Mouse (Mus musculus) brown adipose tissue, adult 24 weeks (tissue): ENCODE measurements around the gene Sh3gl1. TPM values are rescaled to one million over a fixed set of nuclear protein-coding genes. Genes with fewer than 3 reads are reported as not detected.

ENCODE experiments used
- H3K27ac ChIP-seq: fragments of 200-500 bp; replicated peaks from 2 replicates; pipeline ENCODE4 v1.5.1; 2012; ENCODE audit warnings: low read depth, mild to moderate bottlenecking, low read length
- H3K4me1 ChIP-seq: fragments of 200-500 bp; 2 replicates; pipeline ENCODE4 v1.6.1; 2012; ENCODE audit warnings: low read length, mixed read lengths; ENCODE audit not compliant: control insufficient read depth, insufficient read depth, insufficient read length
- H3K4me3 ChIP-seq: fragments of 200-500 bp; 2 replicates; pipeline ENCODE4 v1.5.1; 2012; ENCODE audit warnings: low read depth, mild to moderate bottlenecking, low read length, moderate library complexity; ENCODE audit not compliant: insufficient read depth
- polyA plus RNA-seq: library from polyadenylated mRNA; stranded (reverse); fragments of >200 nt; gene quantifications from 2 replicates; pipeline ENCODE4 v1.2.4, GENCODE M21; 2012; ENCODE audit not compliant: missing spikeins, insufficient read depth, insufficient read length

Sh3gl1 gene
- polyA plus RNA-seq, 1 experiment: 14.0 TPM

GRCm38 (mm10) chr17:56003000-56003399, 33.4 kb downstream of the Sh3gl1 start:
- no peak overlapping the region for H3K27ac ChIP-seq
- H3K4me3 ChIP-seq: no peak overlapping the region
- H3K4me1 ChIP-seq: no peaks in the 10 kb centered on the region

GRCm38 (mm10) chr17:55999794-56000499, 36.5 kb downstream of the Sh3gl1 start:
- Histone ChIP-seq H3K4me1 (no peaks in the 10 kb centered on the region; the same call in 1 of the 2 replicates), H3K4me3 (no peak overlapping the region), H3K27ac (no peak overlapping the region)

- Histone ChIP-seq H3K27ac (no peak overlapping the region), H3K4me3 (no peak overlapping the region), H3K4me1 (no peaks in the 10 kb centered on the region; the same call in 1 of the 2 replicates)
Measured at GRCm38 (mm10) chr17:55996007-55996406, 40.4 kb downstream of the Sh3gl1 start.

DNA sequence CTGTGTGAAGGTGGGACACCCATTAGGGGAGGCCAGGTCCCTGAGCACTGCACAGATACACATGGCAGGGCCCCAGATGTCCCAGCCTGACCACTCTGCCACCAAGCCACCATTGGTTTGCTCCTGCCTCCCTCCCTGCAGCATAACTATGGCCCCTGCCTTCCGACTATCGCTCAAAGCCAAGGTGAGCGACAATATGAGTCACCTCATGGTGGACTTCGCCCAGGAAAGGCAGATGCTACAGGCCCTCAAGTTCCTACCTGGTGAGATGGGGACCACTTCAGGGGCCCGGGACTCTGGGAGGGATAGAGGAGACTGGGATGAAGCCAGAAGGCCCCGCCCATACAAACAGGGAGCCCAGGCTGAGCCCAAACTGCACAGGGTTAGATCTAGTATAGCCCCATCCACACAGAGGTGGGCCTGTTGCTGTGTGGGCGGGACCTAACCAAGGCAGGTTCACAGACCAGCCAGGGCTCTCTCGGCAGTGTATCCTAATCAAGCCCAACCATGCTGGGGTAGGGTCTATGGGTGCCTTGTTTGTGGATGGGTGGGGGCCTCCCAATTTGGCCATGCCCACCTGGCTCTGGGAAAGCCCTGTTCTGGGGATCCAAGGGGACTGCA, 46.0 kb downstream of the Sh3gl1 start:
- H3K4me1 ChIP-seq: no peaks in the 10 kb centered on the region
- no peak overlapping the region for H3K4me3 ChIP-seq
- H3K27ac ChIP-seq: no peak overlapping the region

DNA sequence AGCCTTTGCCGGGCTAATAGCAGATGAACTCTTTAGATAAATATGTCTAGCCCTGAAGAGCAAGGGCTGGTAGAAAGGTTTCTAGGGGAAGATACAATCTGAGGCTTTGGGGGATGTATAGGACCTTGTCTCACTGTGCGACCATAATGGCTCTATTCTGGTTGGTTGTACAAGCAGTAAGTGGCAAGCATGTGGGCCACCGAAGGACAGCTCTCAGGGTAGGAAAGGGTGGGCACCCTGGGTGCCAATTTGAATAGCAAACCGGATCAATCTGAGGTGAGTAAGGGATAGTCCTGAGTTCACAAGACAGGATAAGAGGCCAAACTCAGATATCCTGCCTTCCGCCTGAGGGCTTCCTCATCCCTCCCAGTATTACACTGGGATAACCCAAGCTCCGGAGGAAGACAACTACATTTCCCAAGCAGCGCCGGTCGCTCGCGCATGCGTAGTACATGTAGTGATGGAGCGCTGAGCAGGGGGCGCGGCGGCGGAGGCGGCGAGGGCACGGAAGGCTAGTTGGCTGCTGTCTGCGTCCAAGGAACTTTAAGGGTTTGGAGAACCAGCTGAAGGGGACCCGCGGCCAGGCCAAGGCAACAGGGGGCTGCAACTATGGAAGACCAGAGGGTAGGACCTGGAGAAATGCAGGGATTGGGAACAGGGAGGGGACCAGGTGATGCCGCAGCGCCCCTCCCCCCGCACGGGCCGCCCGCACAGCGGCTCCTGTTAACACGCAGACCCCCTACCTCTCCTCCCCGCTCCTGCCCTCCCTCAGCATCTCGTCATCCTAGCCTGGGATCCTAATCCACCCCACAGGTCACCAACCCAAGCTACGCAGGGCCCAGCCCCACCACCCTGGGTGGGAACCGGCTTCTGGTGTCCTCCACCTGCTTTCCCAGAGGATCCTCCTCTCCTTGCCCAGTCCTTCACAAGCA, 50.1 kb downstream of the Sh3gl1 start, which contains the start of gene Fsd1:
Gene Fsd1 (plus strand): TSS at position 480 of the 932 bp plus-strand sequence.
- no peak within 1 kb of the TSS for H3K4me3 ChIP-seq
- H3K27ac ChIP-seq: no peak within 1 kb of the TSS
- no peaks in the 10 kb centered on the region for H3K4me1 ChIP-seq

DNA sequence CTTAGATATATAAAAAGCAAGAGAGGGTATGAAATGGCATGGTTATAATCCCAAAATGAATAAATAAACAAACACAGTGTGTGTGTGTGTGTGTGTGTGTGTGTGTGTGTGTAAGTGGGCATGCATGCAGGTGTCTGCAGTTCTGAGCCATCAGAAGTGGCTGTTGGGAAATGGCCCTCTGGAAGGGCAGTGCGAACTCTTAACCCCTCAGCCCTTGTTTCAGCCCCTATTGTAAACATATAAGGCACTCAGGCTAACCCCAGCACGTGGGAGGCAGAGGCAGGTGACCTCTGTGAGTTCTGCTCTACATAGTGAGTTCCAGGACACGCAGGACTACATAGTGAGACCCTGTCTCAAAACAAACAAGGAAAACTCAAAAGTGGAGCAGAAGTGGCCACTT, 59.1 kb downstream of the Sh3gl1 start:
- no peak overlapping the region for H3K4me3 ChIP-seq
- no peaks in the 10 kb centered on the region for H3K4me1 ChIP-seq
- no peak overlapping the region for H3K27ac ChIP-seq

- Histone ChIP-seq H3K4me1 (no peaks in the 10 kb centered on the region), H3K27ac (no peak overlapping the region), H3K4me3 (no peak overlapping the region)
Measured at GRCm38 (mm10) chr17:55976255-55976862, 60.1 kb downstream of the Sh3gl1 start.

DNA sequence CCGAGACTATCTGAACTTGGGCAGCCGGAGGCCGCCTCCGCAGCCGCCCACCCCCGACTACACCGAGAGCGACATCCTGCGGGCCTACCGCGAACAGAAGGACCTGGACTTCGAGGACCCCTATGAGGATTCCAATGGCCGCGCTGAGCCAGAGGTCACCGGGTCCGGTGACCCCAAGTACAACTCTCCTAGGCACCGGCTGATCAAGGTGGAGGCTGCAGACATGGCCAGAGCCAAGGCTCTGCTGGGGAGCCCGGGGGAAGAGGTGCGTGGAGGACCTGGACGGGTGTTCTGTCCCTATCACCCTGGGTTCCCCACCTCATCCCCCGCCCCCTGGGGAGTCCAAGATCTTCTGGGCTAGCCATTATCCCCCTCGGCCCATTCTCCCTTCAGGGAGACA, 65.0 kb downstream of the Sh3gl1 start:
- no peak overlapping the region for H3K27ac ChIP-seq
- H3K4me3 ChIP-seq: no peak overlapping the region

GRCm38 (mm10) chr17:55969966-55970891, 66.2 kb downstream of the Sh3gl1 start, which contains the start of gene Shd:
TSS of gene Shd (plus strand) at chr17:55970467.
- peaks cover 7% of the 10 kb centered on the region; the same call in 1 of the 2 replicates for H3K4me1 ChIP-seq
- no peak within 1 kb of the TSS for H3K27ac ChIP-seq
- H3K4me3 ChIP-seq: peak within 1 kb of the TSS; percentile 50

More for the DNA sequence above, 65.0 kb downstream of the Sh3gl1 start:
- H3K4me1 ChIP-seq: peaks cover 7% of the 10 kb centered on the region; the same call in 1 of the 2 replicates

- H3K4me3 ChIP-seq: no peak overlapping the region
Measured at GRCm38 (mm10) chr17:55969560-55969959, 66.9 kb downstream of the Sh3gl1 start.

GRCm38 (mm10) chr17:55968210-55968609, 68.2 kb downstream of the Sh3gl1 start:
- Histone ChIP-seq H3K27ac (no peak overlapping the region), H3K4me1 (peaks cover 7% of the 10 kb centered on the region; the same call in 1 of the 2 replicates), H3K4me3 (no peak overlapping the region)

More at GRCm38 (mm10) chr17:55969560-55969959, 66.9 kb downstream of the Sh3gl1 start:
- H3K4me1 ChIP-seq: peaks cover 7% of the 10 kb centered on the region; the same call in 1 of the 2 replicates
- H3K27ac ChIP-seq: no peak overlapping the region

- Histone ChIP-seq H3K4me3 (no peak overlapping the region), H3K27ac (no peak overlapping the region), H3K4me1 (peaks cover 7% of the 10 kb centered on the region; the same call in 1 of the 2 replicates)
Measured at GRCm38 (mm10) chr17:55967186-55967585, 69.2 kb downstream of the Sh3gl1 start.
